Mouse (Mus musculus) adrenal gland, adult 2 months (tissue): Measurements from ENCODE around the gene Pdpn. TPM values are rescaled to one million over a fixed set of nuclear protein-coding genes. Genes with fewer than 3 reads are reported as not detected.
"Not testable (repeated sequence)": the region's sequence is repeated elsewhere in the genome, so short reads cannot be mapped to it uniquely, and the experiment has no call there.

Source experiments
- DNase-seq: peaks from one replicate; pipeline ENCODE4 v3.0.0; 2021
- long read RNA-seq: library from polyadenylated mRNA; stranded (forward); transcript quantifications from one replicate; pipeline ENCODE4 v2.0.0, GENCODE M21; 2021
- polyA plus RNA-seq: library from polyadenylated mRNA; depleted of rRNA; stranded (reverse); fragments of >200 nt; gene quantifications from 2 replicates; pipeline ENCODE4 v1.2.3, GENCODE M21; 2012; rRNA removed
- total RNA-seq, 2 experiments: library from RNA; stranded (reverse); gene quantifications; 2 replicates each; pipeline ENCODE4 v1.2.3; 2021

Pdpn gene
- total RNA-seq (1 to 10 TPM; 5.7 to 9.7 TPM), polyA plus RNA-seq (1.1 and 1.7 TPM in 2 replicates)
- long read RNA-seq, transcript Pdpn-201 (6 exons, 1,817 nt): major isoform, 5 of 5 reads
- long read RNA-seq, partial matches to known transcripts: 0 of 5 reads
- long read RNA-seq, other reads (novel, unspliced or antisense): 0 of 5 reads

GRCm38 (mm10) chr4:143299325-143300070, at the start of gene Pdpn:
TSS of gene Pdpn (minus strand) at chr4:143299564.
- peak; percentile 14 for DNase-seq

GRCm38 (mm10) chr4:143348678-143349077, 49.3 kb upstream of the Pdpn start:
- DNase-seq: no peak

GRCm38 (mm10) chr4:143345491-143345890, 46.1 kb upstream of the Pdpn start:
- DNase-seq: not testable (repeated sequence)

GRCm38 (mm10) chr4:143341470-143341869, 42.1 kb upstream of the Pdpn start:
- DNase-seq: no peak

- no peak for DNase-seq
These were observed 40.4 kb upstream of the Pdpn start for GRCm38 (mm10) chr4:143339808-143340207.

- DNase-seq: no peak
These were observed 36.7 kb upstream of the Pdpn start for GRCm38 (mm10) chr4:143336096-143336495.

GRCm38 (mm10) chr4:143334995-143335394, 35.6 kb upstream of the Pdpn start:
- DNase-seq: no peak

GRCm38 (mm10) chr4:143334145-143334544, 34.8 kb upstream of the Pdpn start:
- no peak for DNase-seq

GRCm38 (mm10) chr4:143331787-143332186, 32.4 kb upstream of the Pdpn start:
- no peak for DNase-seq

- DNase-seq: no peak
These were observed 31.2 kb upstream of the Pdpn start for GRCm38 (mm10) chr4:143330566-143330965.

- DNase-seq: peak; percentile 77
These were observed 26.2 kb upstream of the Pdpn start for GRCm38 (mm10) chr4:143325625-143325941.

GRCm38 (mm10) chr4:143324925-143325624, 25.7 kb upstream of the Pdpn start:
- DNase-seq: no peak

- no peak for DNase-seq
These were observed 25.0 kb upstream of the Pdpn start for GRCm38 (mm10) chr4:143324176-143324924.

- DNase-seq: no peak
These were observed 13.9 kb upstream of the Pdpn start for GRCm38 (mm10) chr4:143313299-143313698.

- peak; percentile 19 for DNase-seq
These were observed 12.0 kb upstream of the Pdpn start for GRCm38 (mm10) chr4:143311341-143311740.

GRCm38 (mm10) chr4:143305987-143306772, 6.8 kb upstream of the Pdpn start:
- DNase-seq: no peak

- DNase-seq: no peak
These were observed 5.7 kb upstream of the Pdpn start for GRCm38 (mm10) chr4:143305031-143305430.

- DNase-seq: no peak
These were observed 3.0 kb upstream of the Pdpn start for GRCm38 (mm10) chr4:143302279-143302890.

- DNase-seq: no peak
These were observed 2.5 kb upstream of the Pdpn start for GRCm38 (mm10) chr4:143301875-143302274.

GRCm38 (mm10) chr4:143301042-143301441, 1.7 kb upstream of the Pdpn start:
- no peak for DNase-seq

- DNase-seq: no peak
These were observed 837 bp upstream of the Pdpn start for GRCm38 (mm10) chr4:143300113-143300688.
